Mouse (Mus musculus): ENCODE results near the gene Men1.

GRCm38 (mm10) chr19:6376255-6376564 lies 41.4 kb downstream of the Men1 start:
- TF ChIP-seq CTCF (IDR thresholded peaks at IDR 0.05; ENCODE audit: extremely low read depth, insufficient read depth, low read length) (peak; percentile 52), POLR2A (IDR thresholded peaks at IDR 0.05; ENCODE audit: extremely low read depth, insufficient read depth, low read length) (no peak)

All from cortical plate, adult 2 months (tissue).